Mouse (Mus musculus) large intestine, adult 2 months (tissue): ENCODE results near the gene Zfp874b. TPM values are rescaled to one million over a fixed set of nuclear protein-coding genes. Genes with fewer than 3 reads are reported as not detected.
"Not testable (repeated sequence)": the region's sequence is repeated elsewhere in the genome, so short reads cannot be mapped to it uniquely, and the experiment has no call there.

ENCODE experiments used
- DNase-seq: peaks from one replicate; pipeline ENCODE4 v3.0.0-alpha.2; 2012; ENCODE audit warnings: low read depth, low spot score
- WGBS: fragments of 180-500 bp; shearing (Covaris S2); methylation state at CpG from one replicate; pipeline ENCODE4 v1.1.7; 2018; 5-methylcytosine and 5-hydroxymethylcytosine counted together
- polyA plus RNA-seq: library from polyadenylated mRNA; depleted of rRNA; stranded (reverse); fragments of >200 nt; gene quantifications from 2 replicates; pipeline ENCODE4 v1.2.3, GENCODE M21; 2012; rRNA removed

The Zfp874b gene
- 0.58 and 2.4 TPM in 2 replicates for polyA plus RNA-seq

DNA sequence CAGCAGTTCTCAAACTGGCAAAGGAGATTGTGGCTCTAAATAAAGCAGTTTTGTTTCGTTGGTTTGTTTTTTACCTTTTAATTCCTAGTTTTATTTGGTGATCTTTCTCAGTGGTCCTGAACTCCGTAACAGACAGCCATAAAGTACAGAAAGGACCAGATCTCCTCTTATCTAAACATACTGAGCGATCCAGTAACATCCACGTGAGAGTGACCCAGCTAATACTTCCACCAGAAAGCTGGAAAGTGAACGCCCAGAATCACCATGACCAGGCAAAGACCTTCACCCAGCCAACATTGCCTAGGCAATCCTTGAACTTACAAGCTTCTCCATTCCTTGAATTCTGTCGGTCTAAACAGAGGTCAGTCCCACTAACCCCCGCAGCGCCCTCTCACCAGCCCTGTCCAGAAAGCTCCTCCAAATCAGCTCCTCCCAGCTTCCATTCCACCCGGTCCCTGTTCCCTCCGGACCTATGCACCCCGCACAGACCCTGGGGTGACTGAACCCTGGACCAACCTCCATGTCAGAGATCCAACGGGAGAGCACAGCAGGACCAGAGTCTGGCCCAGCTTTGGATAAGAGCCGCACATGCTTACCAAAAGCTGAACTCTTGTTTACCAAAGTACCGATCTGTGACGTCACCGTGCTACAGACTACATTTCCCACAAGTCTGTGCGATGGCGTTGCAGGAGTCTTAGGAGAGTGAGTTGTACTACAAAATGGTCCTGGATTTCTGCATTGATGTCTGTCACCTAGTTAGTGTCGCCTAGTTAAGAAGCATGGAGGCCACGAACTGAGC is at the start of gene Zfp874b:
Gene Zfp874b, minus strand, starts transcription at position 634 of the 799 bp plus-strand sequence.
- DNase-seq, result peak; percentile 83
- WGBS, result under 1% methylated on average over 20 of the region's 20 CpGs

- no peak for DNase-seq
- WGBS, result 81% methylated on average over 3 of the region's 3 CpGs
Measured at GRCm38 (mm10) chr13:67527049-67527730, 43.1 kb upstream of the Zfp874b start.

- WGBS, result under 1% methylated on average over 27 of the region's 27 CpGs
Measured at GRCm38 (mm10) chr13:67525753-67526410, 41.8 kb upstream of the Zfp874b start, which contains the start of the genes Gm26965 and Zfp87. Gene Gm26965 (minus strand): TSS chr13:67526151. Gene Zfp87 (minus strand): TSS chr13:67526177.

GRCm38 (mm10) chr13:67500908-67501307 is 16.9 kb upstream of the Zfp874b start:
- 89% methylated on average over 1 of the region's 1 CpGs for WGBS
- DNase-seq, result no peak

More at GRCm38 (mm10) chr13:67525753-67526410, 41.8 kb upstream of the Zfp874b start, which contains the start of the genes Gm26965 and Zfp87:
- DNase-seq, result peak; percentile 83

- peak; percentile 90 for DNase-seq
- WGBS, result under 1% methylated on average over 22 of the region's 22 CpGs
Measured at GRCm38 (mm10) chr13:67500084-67500719, 16.1 kb upstream of the Zfp874b start, which contains the start of gene Zfp58. Gene Zfp58 (minus strand): TSS chr13:67500555.

- DNase-seq, result no peak
Measured at GRCm38 (mm10) chr13:67495631-67496030, 11.6 kb upstream of the Zfp874b start.

DNA sequence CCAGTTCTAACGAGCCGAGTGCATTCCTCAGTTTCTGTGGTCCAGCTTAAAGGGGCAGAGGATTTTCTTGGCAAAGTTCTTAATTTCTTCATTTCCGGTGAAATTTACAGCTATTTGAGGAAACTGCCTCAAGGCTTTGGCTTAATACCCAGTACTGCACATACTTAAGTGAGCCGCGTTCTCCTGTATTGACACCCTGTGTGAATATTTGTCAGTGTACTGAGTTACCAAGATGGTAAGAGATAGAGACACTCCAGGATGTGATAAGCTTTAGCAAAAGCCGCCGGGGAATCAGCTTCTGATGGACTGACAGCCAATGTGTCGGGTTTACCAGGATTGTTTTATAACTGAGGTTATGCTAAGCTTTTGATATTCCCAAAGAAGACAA is 360 bp upstream of the Zfp874b start:
- DNase-seq, result no peak
- 34% methylated on average over 8 of the region's 8 CpGs for WGBS

More at GRCm38 (mm10) chr13:67495631-67496030, 11.6 kb upstream of the Zfp874b start:
- WGBS, result 96% methylated on average over 1 of the region's 1 CpGs

GRCm38 (mm10) chr13:67481528-67481927 is 2.5 kb downstream of the Zfp874b start:
- WGBS, result 74% methylated on average over 4 of the region's 4 CpGs
- no peak for DNase-seq

- DNase-seq, result no peak
- 94% methylated on average over 3 of the region's 3 CpGs for WGBS
Measured at GRCm38 (mm10) chr13:67469274-67469673, 14.8 kb downstream of the Zfp874b start.

DNA sequence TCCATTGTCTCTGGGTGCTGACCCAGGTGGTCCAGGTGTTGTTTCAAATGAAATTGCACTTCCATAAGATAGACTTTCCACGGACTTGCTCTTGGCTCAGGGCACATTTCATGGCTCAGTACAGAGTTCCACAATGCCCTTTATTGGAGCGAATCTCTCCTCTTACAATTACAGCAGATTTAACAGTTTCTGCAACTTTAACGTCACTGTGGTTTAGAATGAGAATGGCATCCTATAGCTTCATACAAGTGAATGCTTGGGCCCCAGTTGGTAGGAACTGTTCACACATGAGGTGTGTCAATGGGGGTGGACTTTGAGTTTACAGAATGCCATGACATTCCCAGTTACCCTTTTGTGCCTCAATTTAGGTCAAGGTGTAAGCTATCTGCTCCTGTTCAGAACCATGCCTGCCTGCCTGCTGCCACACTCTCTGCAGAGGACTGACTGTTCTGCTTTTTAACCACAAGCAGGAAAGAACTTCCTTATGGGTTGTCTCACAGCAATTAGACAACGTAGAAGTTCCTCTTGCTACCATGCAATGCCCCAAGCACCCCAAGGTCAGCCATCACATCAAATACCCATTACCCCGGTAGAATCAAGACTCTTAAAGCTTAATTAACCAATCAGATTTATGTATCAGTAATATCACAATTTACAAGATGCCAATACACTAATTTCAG is 20.4 kb downstream of the Zfp874b start:
- 67% methylated on average over 3 of the region's 5 CpGs for WGBS
- DNase-seq, result not testable (repeated sequence)

DNA sequence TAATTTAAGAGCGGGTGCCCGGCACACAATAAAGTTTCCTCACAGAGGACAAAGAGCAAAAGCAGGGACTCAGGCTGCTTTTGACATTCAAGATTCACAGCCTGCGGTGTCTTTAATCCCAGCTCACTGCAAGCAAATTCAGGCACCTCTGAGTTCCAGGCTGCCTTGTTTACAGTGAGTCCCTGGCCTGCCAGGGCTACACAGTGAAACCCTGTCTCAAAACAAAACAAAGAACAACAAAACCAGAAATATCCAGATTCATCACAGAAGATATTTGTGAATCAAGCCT is 32.1 kb downstream of the Zfp874b start:
- no peak for DNase-seq
- WGBS, result 5% methylated on average over 3 of the region's 3 CpGs

DNA sequence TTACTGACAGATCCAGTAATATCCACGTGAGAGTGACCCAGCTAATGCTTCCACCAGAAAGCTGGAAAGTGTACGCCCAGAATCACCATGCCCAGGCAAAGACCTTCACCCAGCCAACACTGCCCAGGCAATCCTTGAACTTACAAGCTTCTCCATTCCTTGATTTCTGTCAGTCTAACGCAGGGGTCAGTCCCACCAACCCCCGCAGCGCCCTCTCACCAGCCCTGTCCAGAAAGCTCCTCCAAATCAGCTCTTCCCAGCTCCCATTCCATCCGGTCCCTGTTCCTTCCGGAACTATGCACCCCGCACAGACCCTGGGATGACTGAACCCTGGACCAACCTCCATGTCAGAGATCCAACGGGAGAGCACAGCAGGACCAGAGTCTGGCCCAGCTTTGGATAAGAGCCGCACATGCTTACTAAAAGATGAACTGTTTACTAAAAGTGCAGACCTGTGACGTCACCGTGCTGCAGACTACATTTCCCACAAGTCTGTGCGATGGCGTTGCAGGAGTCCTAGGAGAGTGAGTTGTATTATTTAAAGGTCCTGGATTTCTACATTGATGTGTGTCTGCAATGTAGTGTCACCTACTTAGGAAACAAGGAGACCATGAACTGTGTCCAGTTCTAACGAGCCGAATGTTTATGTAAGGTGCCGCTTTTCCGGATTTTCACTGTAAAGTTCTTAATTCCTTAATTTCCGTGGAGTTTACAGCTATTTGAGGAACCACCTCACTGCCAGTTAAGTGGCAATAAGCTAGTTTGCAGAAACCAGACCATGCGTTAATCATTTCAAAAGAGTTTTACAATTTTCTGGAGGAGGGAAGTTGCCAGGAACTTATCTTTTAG is 32.7 kb downstream of the Zfp874b start, which contains the start of gene Zfp874a:
Gene Zfp874a, minus strand, starts transcription at position 453 of the 849 bp plus-strand sequence.
- WGBS, result under 1% methylated on average over 20 of the region's 20 CpGs
- peak; percentile 93 for DNase-seq

DNA sequence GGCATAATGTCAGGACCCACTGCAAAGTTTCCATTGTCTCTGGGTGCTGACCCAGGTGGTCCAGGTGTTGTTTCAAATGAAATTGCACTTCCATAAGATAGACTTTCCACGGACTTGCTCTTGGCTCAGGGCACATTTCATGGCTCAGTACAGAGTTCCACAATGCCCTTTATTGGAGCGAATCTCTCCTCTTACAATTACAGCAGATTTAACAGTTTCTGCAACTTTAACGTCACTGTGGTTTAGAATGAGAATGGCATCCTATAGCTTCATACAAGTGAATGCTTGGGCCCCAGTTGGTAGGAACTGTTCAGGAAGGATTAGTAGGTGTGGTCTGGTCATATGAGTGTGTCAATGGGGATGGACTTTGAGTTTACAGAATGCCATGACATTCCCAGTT is 47.0 kb downstream of the Zfp874b start:
- not testable (repeated sequence) for DNase-seq
- WGBS, result 80% methylated on average over 1 of the region's 3 CpGs

- DNase-seq, result no peak
- WGBS, result 72% methylated on average over 3 of the region's 3 CpGs
Measured at GRCm38 (mm10) chr13:67428116-67428515, 55.9 kb downstream of the Zfp874b start.

DNA sequence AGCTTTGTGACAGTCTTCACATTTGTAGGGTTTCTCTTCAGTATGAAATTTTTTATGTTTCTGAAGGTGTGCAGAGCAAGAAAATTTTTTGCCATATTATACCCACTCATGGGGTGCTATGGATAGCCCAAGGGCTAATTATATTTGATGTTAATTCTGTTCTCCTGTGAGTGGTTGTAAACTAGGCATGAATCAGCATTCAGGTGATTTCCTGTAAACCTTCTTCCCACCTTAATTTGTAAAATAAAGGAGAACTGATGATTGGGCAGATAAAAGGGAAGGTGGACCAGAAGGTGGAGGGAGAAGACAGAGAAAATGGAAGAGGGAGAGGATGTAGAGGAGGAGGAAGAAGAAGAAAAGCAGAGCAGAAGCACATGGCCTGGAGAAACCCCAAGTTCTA is 58.4 kb downstream of the Zfp874b start:
- not testable (repeated sequence) for DNase-seq

DNA sequence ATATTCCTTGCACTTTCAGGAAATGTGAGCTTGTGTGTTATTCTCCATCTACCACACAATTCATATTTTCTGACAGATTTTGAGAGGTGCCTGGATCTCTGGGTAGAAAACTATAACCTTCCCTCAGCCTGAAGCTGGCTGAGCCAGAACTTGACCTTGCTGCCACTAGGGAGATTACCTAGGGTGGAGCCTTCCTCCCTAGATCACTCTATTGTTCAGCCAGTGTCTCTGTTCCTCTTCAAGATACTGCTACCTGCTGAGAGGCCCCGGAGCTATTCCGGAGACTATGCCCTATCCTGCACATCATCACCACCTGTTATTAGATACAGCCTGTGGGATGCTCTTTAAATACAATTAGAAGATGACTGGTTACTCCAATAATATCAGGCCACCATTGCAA is 61.5 kb downstream of the Zfp874b start:
- WGBS, result 85% methylated on average over 2 of the region's 2 CpGs

More for the DNA sequence above, 61.5 kb downstream of the Zfp874b start:
- not testable (repeated sequence) for DNase-seq
